Mouse (Mus musculus): ENCODE measurements around the gene Parvb.

DNA sequence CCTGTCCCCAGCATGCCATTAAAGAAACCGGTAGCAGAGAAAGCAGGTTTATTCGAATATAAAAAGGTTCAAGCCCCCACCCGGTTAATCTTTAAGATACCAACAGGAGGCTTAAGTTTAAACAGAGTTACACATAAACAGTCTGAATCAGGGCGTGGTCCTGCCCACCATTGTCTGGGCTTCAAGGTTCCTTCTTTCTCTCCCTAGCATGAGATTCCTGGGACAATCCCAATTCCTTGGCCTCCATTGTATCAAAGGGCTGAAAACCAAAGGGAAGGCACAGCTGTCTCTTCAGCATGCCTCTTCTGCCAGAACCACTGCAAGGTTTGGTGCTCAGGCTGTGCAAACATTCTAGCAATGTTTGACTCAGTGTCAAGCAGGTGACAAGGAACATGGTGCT lies 45.6 kb upstream of the Parvb start:
- TF ChIP-seq POLR2A (IDR thresholded peaks at IDR 0.05; ENCODE audit: low read depth, low read length) (no peak), CTCF (conservative IDR thresholded peaks at IDR 0.05; ENCODE audit: insufficient read depth, insufficient read length, low read depth, low read length) (no peak)

Measured in kidney, adult 2 months (tissue).